Mouse (Mus musculus): Measurements from ENCODE around the gene Foxi2. TPM values are rescaled to one million over a fixed set of nuclear protein-coding genes. Genes with fewer than 3 reads are reported as not detected.

Foxi2 gene
- total RNA-seq (2014; rRNA removed) (not detected in 2 replicates), polyA plus RNA-seq (2015; fragmentation: Nextera tagmentation; extraction: Ambion mirVana) (0.07 TPM in 1 of 2 replicates, not detected in the other)

GRCm38 (mm10) chr7:135410237-135410965, at the start of gene Foxi2:
Gene Foxi2, plus strand, starts transcription at chr7:135410308.
- no peak for ATAC-seq (ENCODE audit: low FRiP score)
- Histone ChIP-seq H3K9ac (replicated peaks; ENCODE audit: low read length, poor library complexity, severe bottlenecking) (no peak within 1 kb of the TSS), H3K4me3 (ENCODE audit: low read depth, low read length) (peak within 1 kb of the TSS; percentile 24; the same call in 1 of the 2 replicates)

GRCm38 (mm10) chr7:135364606-135365005, 45.5 kb upstream of the Foxi2 start:
- no peaks in the 10 kb centered on the region for H3K27me3 ChIP-seq (ENCODE audit: insufficient read depth, low read length)
- H3K36me3 ChIP-seq (ENCODE audit: insufficient read depth, low read length) = no peaks in the 10 kb centered on the region
- no peak overlapping the region for H3K27ac ChIP-seq (ENCODE audit: low read depth, low read length)
- DNase-seq (ENCODE audit: low spot score) (no peak), ATAC-seq (ENCODE audit: low FRiP score) (no peak)
- no peak overlapping the region for H3K4me3 ChIP-seq (ENCODE audit: low read depth, low read length)
- WGBS = 94% methylated on average over 5 of the region's 5 CpGs
- no peak overlapping the region for H3K4me2 ChIP-seq (ENCODE audit: low read depth, low read length, poor library complexity, severe bottlenecking)
- no peak for TF ChIP-seq CTCF (IDR thresholded peaks at IDR 0.05)
- H3K9ac ChIP-seq (replicated peaks; ENCODE audit: low read length, poor library complexity, severe bottlenecking) = no peak overlapping the region
- H3K9me3 ChIP-seq (ENCODE audit: low read length) = no peaks in the 10 kb centered on the region
- H3K4me1 ChIP-seq (ENCODE audit: insufficient read depth, low read length) = no peaks in the 10 kb centered on the region

More at GRCm38 (mm10) chr7:135410237-135410965, at the start of gene Foxi2:
- Histone ChIP-seq H3K9me3 (ENCODE audit: low read length) (no peaks in the 10 kb centered on the region), H3K4me1 (ENCODE audit: insufficient read depth, low read length) (no peaks in the 10 kb centered on the region), H3K27me3 (ENCODE audit: insufficient read depth, low read length) (peaks cover 37% of the 10 kb centered on the region), H3K27ac (ENCODE audit: low read depth, low read length) (no peak within 1 kb of the TSS), H3K4me2 (ENCODE audit: low read depth, low read length, poor library complexity, severe bottlenecking) (peak within 1 kb of the TSS; percentile 50), H3K36me3 (ENCODE audit: insufficient read depth, low read length) (no peaks in the 10 kb centered on the region)
- peak; percentile 22 for DNase-seq (ENCODE audit: low spot score)
- no peak for TF ChIP-seq CTCF (IDR thresholded peaks at IDR 0.05)
- WGBS = 4% methylated on average over 50 of the region's 51 CpGs

GRCm38 (mm10) chr7:135376048-135376447, 34.1 kb upstream of the Foxi2 start:
- DNase-seq (ENCODE audit: low spot score) (peak; percentile 37), ATAC-seq (ENCODE audit: low FRiP score) (no peak)
- TF ChIP-seq CTCF (IDR thresholded peaks at IDR 0.05) = no peak
- Histone ChIP-seq H3K4me2 (ENCODE audit: low read depth, low read length, poor library complexity, severe bottlenecking) (no peak overlapping the region), H3K36me3 (ENCODE audit: insufficient read depth, low read length) (no peaks in the 10 kb centered on the region), H3K4me3 (ENCODE audit: low read depth, low read length) (no peak overlapping the region), H3K4me1 (ENCODE audit: insufficient read depth, low read length) (no peaks in the 10 kb centered on the region), H3K9ac (replicated peaks; ENCODE audit: low read length, poor library complexity, severe bottlenecking) (no peak overlapping the region), H3K9me3 (ENCODE audit: low read length) (no peaks in the 10 kb centered on the region), H3K27ac (ENCODE audit: low read depth, low read length) (no peak overlapping the region), H3K27me3 (ENCODE audit: insufficient read depth, low read length) (no peaks in the 10 kb centered on the region)
- 82% methylated on average over 13 of the region's 13 CpGs for WGBS

- ATAC-seq (ENCODE audit: low FRiP score) (no peak), DNase-seq (ENCODE audit: low spot score) (no peak)
- no peaks in the 10 kb centered on the region for H3K4me1 ChIP-seq (ENCODE audit: insufficient read depth, low read length)
- peak; percentile 41 for TF ChIP-seq CTCF (IDR thresholded peaks at IDR 0.05)
- no peaks in the 10 kb centered on the region for H3K36me3 ChIP-seq (ENCODE audit: insufficient read depth, low read length)
- H3K27ac ChIP-seq (ENCODE audit: low read depth, low read length) = no peak overlapping the region
- H3K9ac ChIP-seq (replicated peaks; ENCODE audit: low read length, poor library complexity, severe bottlenecking) = no peak overlapping the region
- no peaks in the 10 kb centered on the region for H3K9me3 ChIP-seq (ENCODE audit: low read length)
- H3K4me2 ChIP-seq (ENCODE audit: low read depth, low read length, poor library complexity, severe bottlenecking) = no peak overlapping the region
- H3K27me3 ChIP-seq (ENCODE audit: insufficient read depth, low read length) = no peaks in the 10 kb centered on the region
- 61% methylated on average over 5 of the region's 5 CpGs for WGBS
- H3K4me3 ChIP-seq (ENCODE audit: low read depth, low read length) = no peak overlapping the region
Measured at GRCm38 (mm10) chr7:135376932-135377331, 33.2 kb upstream of the Foxi2 start.

GRCm38 (mm10) chr7:135378331-135378730, 31.8 kb upstream of the Foxi2 start:
- no peaks in the 10 kb centered on the region for H3K36me3 ChIP-seq (ENCODE audit: insufficient read depth, low read length)
- H3K27ac ChIP-seq (ENCODE audit: low read depth, low read length) = no peak overlapping the region
- no peak for TF ChIP-seq CTCF (IDR thresholded peaks at IDR 0.05)
- 89% methylated on average over 5 of the region's 5 CpGs for WGBS
- no peaks in the 10 kb centered on the region for H3K4me1 ChIP-seq (ENCODE audit: insufficient read depth, low read length)
- H3K9ac ChIP-seq (replicated peaks; ENCODE audit: low read length, poor library complexity, severe bottlenecking) = no peak overlapping the region
- no peak overlapping the region for H3K4me2 ChIP-seq (ENCODE audit: low read depth, low read length, poor library complexity, severe bottlenecking)
- DNase-seq (ENCODE audit: low spot score) (no peak), ATAC-seq (ENCODE audit: low FRiP score) (no peak)
- no peaks in the 10 kb centered on the region for H3K27me3 ChIP-seq (ENCODE audit: insufficient read depth, low read length)
- no peak overlapping the region for H3K4me3 ChIP-seq (ENCODE audit: low read depth, low read length)
- H3K9me3 ChIP-seq (ENCODE audit: low read length) = no peaks in the 10 kb centered on the region

GRCm38 (mm10) chr7:135389039-135389438, 21.1 kb upstream of the Foxi2 start:
- H3K9me3 ChIP-seq (ENCODE audit: low read length) = no peaks in the 10 kb centered on the region
- no peak for ATAC-seq (ENCODE audit: low FRiP score)
- no peak for DNase-seq (ENCODE audit: low spot score)
- no peak overlapping the region for H3K4me2 ChIP-seq (ENCODE audit: low read depth, low read length, poor library complexity, severe bottlenecking)
- no peaks in the 10 kb centered on the region for H3K36me3 ChIP-seq (ENCODE audit: insufficient read depth, low read length)
- H3K4me3 ChIP-seq (ENCODE audit: low read depth, low read length) = no peak overlapping the region
- 65% methylated on average over 3 of the region's 3 CpGs for WGBS
- H3K4me1 ChIP-seq (ENCODE audit: insufficient read depth, low read length) = no peaks in the 10 kb centered on the region
- H3K9ac ChIP-seq (replicated peaks; ENCODE audit: low read length, poor library complexity, severe bottlenecking) = no peak overlapping the region
- H3K27me3 ChIP-seq (ENCODE audit: insufficient read depth, low read length) = peaks cover 5% of the 10 kb centered on the region; the same call in 1 of the 2 replicates
- peak; percentile 47 for TF ChIP-seq CTCF (IDR thresholded peaks at IDR 0.05)
- no peak overlapping the region for H3K27ac ChIP-seq (ENCODE audit: low read depth, low read length)

Data from midbrain, postnatal 0 days (tissue).